Mouse (Mus musculus) embryonic stem cell, embryonic (primary cell): ENCODE measurements around the gene Pde6g.

Experiments
- CTCF ChIA-PET, 4 experiments: fragments of 300-600 bp in 2 of 4; fragments of 350-600 bp in 2 of 4; sonication (Branson Sonifier 250); formaldehyde crosslinking; loops; one replicate each; lab custom pipeline; 2022; ENCODE audit warnings: inconsistent platforms in 2 of 4; lab: Charles Lee
- POLR2A ChIA-PET, 4 experiments: fragments of 300-600 bp in 2 of 4; fragments of 350-600 bp in 2 of 4; sonication (Branson Sonifier 250); formaldehyde crosslinking; loops; one replicate each; lab custom pipeline; 2022; ENCODE audit warnings: antibody characterized with exemption in 4 of 4, inconsistent platforms in 1 of 4; lab: Charles Lee

Gene Pde6g

DNA sequence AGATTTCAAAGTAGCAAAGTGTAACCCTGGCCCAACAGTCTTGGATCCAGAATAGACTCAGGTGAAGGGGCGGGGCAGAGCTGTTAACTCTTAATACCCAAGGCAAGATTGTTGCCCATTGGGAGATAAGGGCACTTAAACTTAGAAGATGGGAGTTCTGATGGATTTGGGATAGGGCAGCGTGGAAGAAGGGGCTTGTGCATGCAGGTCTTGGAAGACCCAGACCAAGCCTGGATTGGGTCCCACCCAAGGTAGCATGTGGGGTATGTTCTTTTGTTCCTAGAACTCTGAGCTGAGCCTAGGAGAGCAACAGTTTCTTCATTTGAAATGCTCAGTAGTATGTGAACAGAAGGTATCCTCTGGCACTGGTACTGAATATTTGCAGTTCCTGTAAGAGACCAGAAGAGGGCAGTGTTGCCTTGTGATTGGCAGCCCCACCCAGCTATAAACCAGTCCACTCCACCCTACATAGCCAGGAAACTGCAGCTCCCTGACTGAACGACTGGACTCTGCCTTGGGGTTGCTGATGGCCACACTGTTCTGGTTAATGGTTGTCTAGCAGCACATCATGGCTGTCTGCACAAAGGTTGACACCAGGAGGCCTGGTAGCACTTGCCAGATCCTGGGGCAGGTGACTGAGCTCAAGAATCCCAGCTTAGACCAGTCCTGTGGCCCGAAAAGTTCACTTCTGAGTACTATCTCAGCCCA is 35.9 kb upstream of the Pde6g start:
- CTCF ChIA-PET = interaction anchor here (0.6 to 3.4 kb wide), 66 partner anchors 10 to 580 kb away, joined by 3 to 25 read pairs (median 4); partner anchors contain the start of genes Arl16 (in 4 of the 4), Rac3 (in 2 of the 4), Ccdc137 (in 1 of the 4) and Gcgr (in 1 of the 4)

DNA sequence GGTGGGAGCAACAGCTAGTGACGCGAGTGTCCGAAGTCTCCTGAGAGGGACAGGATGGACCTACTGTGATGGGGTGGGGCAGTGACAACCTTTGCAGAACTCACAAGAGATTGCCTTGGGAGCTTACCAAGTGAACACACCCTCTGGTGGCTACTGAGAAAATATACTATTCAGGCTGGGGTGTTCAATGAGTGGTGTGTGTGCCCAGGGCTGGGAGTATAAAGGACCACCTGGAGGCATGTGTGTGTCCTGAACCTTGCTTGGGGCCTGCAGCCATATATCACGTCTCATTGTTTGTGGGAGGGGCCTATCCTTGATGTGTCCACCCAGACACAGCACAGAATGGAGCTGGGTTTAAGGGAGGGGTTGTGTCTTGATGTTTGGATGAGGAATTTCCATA is 35.2 kb upstream of the Pde6g start:
- CTCF ChIA-PET = interaction anchor here (0.6 to 3.4 kb wide), 22 partner anchors 9 to 337 kb away, joined by 3 to 25 read pairs (median 4); partner anchors contain the start of genes Arl16 (in 1 of the 4), Ccdc137 (in 1 of the 4), Oxld1 (in 1 of the 4) and P4hb (in 1 of the 4)
- POLR2A ChIA-PET = interaction anchor here in 3 of 4 experiments (0.7 to 9.3 kb wide), 42 partner anchors 9 to 233 kb away, joined by 3 to 152 read pairs (median 6); partner anchors contain the start of genes Arl16 (in 2 of the 3), Ccdc137 (in 2 of the 3), Oxld1 (in 2 of the 3) and P4hb (in 2 of the 3)

More for the DNA sequence above, 35.9 kb upstream of the Pde6g start:
- POLR2A ChIA-PET = interaction anchor here (0.5 to 9.3 kb wide), 87 partner anchors 9 to 559 kb away, joined by 3 to 152 read pairs (median 4); partner anchors contain the start of genes Arl16 (in 3 of the 4), Ccdc137 (in 2 of the 4), Cenpx (in 2 of the 4) and Gcgr (in 2 of the 4)

DNA sequence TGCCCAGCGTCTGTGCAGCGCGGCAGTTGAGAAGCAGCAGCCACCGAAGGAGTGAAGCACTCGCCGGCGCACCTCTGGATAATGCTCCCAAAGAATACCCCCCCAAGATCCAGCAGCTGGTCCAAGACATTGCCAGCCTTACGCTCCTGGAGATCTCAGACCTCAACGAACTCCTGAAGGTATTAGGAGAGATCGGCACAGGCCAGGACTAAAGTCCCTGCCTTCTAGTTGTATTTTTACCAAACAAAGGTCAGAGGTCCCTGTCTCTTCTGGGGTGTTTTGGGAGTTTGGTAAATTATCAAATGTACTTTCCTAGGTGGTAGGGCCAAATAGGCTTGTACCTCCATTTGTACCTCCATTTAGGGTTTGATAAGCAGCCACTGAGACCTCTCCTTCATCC is 32.0 kb upstream of the Pde6g start:
- POLR2A ChIA-PET = interaction anchor here (0.5 to 3.7 kb wide), 32 partner anchors 8 to 1219 kb away, joined by 3 to 74 read pairs (median 6); partner anchors contain the start of genes Arl16 (in 4 of the 4), P4hb (in 3 of the 4), Ccdc137 (in 1 of the 4) and Cenpx (in 1 of the 4)
- CTCF ChIA-PET = interaction anchor here in 1 of 4 experiments (1.2 kb wide), 1 partner anchor 94 kb away, joined by 3 read pairs; no protein-coding TSS in a partner anchor

DNA sequence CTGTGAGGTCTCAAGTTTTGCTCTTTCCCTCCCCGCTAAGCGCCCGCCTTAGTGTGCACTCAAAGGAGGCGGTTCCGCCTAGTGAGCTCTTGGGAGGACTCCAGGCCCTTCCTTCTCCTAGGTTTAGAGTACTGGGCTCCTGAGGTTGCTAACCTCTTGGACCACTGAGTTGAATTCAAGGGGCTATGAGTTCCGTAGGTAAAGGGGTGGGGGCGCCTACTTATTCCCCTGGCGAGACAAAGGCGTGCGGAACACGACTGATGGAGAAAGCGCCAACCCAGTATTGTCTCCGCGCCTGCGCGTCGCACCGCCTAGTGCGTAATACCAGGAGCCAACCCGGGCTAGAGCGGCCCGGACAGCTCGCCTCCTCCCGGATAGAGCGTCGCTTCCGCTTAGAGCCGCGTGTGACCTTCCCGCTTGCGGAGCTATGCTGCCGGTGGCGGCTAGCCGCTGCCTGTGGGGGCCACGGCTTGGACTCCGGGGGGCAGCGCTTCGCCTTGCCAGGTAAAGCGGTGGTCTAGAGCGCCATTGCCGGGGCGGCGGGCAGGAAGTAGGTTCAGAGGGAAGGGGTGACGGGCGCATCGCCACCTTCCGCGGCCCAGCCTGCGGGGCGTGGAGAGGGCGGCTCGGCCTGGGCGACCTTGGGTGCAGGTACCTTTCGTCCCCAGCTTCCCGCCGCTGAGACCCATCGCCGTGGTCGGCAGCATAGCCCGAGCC is 31.1 kb upstream of the Pde6g start, which contains the start of gene Mrpl12:
Gene Mrpl12, plus strand, starts transcription at position 349 of the 717 bp plus-strand sequence.
- CTCF ChIA-PET = interaction anchor here in 3 of 4 experiments (0.5 to 1.3 kb wide), 12 partner anchors 25 to 607 kb away, joined by 3 to 5 read pairs (median 3); partner anchors contain the start of genes Ccdc137 (in 1 of the 3), Cenpx (in 1 of the 3), Lrrc45 (in 1 of the 3) and Oxld1 (in 1 of the 3)
- POLR2A ChIA-PET = interaction anchor here (0.5 to 3.7 kb wide), 102 partner anchors 8 to 753 kb away, joined by 3 to 74 read pairs (median 4); partner anchors contain the start of genes Arl16 (in 4 of the 4), Ccdc137 (in 3 of the 4), Oxld1 (in 3 of the 4) and P4hb (in 3 of the 4)

DNA sequence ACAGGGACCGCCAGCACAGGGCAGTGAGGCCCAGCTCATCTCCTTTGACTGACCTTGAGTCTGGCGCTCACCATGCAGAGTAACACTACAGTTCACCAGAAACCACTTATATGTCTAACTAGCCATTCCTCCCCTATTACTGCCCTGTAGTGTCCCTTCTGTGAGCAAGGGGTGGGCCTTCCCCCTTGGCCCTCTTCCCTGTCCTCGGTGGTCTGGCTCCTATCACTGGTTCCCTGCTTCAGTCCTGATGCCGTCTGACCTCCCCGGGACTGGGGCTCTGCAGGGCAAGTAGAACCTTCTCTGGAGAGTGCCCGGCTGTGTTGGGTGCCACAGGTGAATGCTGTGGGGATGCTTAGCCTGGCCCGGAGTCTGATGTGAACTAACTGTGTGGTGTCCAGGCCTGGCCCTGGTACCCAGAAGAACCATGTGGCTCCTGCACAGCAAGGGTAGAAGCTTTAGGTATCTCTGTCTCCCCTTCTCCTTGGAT is 30.2 kb upstream of the Pde6g start:
- POLR2A ChIA-PET = interaction anchor here (0.6 to 3.7 kb wide), 59 partner anchors 8 to 546 kb away, joined by 3 to 74 read pairs (median 4); partner anchors contain the start of genes Arl16 (in 3 of the 4), Ccdc137 (in 3 of the 4), Oxld1 (in 3 of the 4) and P4hb (in 3 of the 4)
- CTCF ChIA-PET = interaction anchor here in 3 of 4 experiments (0.7 to 1.3 kb wide), 5 partner anchors 24 to 230 kb away, joined by 3 to 4 read pairs (median 3); partner anchors contain the start of genes Ccdc137 (in 1 of the 3), Cenpx (in 1 of the 3), Lrrc45 (in 1 of the 3) and Oxld1 (in 1 of the 3)

DNA sequence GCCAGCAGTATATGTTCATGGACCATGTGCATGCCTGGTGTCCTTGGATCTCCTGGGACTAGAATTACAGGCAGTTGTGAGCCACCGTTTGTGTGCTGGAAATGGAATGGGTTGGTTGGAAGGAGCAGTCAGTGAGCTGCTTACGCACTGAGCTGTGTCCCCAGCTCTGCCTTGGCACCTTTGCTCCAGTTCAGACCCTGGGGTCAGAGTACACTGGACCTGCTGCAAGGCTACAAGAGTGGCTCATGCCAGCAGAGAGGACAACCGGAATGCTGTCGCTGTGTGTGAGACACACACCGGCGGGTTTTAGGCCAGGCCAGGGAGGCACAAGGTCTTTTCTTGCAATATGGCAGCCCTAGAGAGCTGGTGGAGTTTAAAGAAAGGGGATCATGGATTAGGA is 18.8 kb upstream of the Pde6g start:
- ChIA-PET CTCF (interaction anchor here in 2 of 4 experiments (1.0 to 1.4 kb wide), 2 partner anchors 17 to 187 kb away, joined by 3 read pairs; no protein-coding TSS in a partner anchor), POLR2A (interaction anchor here in 3 of 4 experiments (0.5 to 2.6 kb wide), 11 partner anchors 10 to 110 kb away, joined by 3 to 17 read pairs (median 4); partner anchors contain the start of genes P4hb (in 2 of the 3), Mrpl12 (in 1 of the 3) and Nploc4 (in 1 of the 3))

DNA sequence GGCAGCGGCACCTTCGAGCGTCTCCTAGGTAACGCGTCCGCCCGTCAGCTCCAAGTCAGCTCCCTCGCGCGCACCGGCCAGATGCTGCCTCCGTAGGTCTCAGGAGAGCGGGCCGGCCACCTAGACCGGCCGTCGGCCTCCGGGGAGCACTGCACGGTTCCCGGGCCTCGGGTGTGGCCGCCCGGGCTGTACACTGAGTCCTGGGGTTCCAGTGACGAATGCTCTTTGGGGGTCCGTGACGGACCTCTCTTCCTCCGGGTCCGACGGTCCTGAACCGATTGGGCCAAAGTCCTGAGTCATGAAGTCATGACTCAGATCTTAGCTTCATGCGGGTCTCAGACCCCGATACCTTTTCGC is 14.4 kb upstream of the Pde6g start:
- ChIA-PET CTCF (interaction anchor here (0.7 to 2.7 kb wide), 19 partner anchors 9 to 309 kb away, joined by 3 to 17 read pairs (median 6); partner anchors contain the start of genes Ccdc137 (in 3 of the 4), Oxld1 (in 3 of the 4) and Slc25a10 (in 1 of the 4)), POLR2A (interaction anchor here (0.6 to 4.3 kb wide), 98 partner anchors 9 to 769 kb away, joined by 3 to 74 read pairs (median 4); partner anchors contain the start of genes Ccdc137 (in 4 of the 4), Mrpl12 (in 4 of the 4), Oxld1 (in 4 of the 4) and P4hb (in 3 of the 4))

DNA sequence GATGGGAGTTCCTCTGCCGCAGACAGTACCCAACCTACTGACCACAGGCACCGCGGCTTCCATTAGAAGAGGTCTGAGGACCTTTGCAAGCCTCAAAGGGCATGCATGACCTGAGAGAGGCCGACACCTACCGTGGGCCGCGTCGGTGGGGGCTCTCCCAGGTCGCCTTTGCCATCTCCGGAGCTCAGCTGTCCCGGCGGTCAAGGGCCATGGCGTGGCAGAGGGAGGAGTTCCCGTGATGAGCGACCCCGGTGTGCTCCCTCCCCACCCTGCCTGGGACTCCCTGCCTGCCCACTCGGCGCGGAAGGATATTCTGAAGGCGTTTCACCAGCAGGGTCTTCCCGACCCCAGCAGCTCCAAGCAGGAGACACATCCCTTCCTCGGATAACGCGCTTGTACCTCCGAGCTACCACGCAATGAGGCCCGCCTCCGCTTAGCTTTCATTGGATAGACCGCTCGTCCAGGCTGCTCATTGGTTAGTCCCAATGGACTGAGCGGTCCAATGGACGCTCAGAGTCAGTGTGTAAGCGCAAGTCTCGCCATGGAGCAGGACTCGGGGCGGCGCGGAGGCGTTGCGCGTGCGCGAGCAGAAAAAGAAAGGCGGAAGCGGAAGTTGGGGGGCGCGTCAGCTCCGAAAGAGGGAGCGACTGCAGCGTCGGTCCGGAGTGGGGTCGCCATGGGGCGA is 13.9 kb upstream of the Pde6g start, which contains the start of gene Arl16:
Gene Arl16, minus strand, starts transcription at position 557 of the 685 bp plus-strand sequence.
- POLR2A ChIA-PET = interaction anchor here (0.6 to 4.3 kb wide), 110 partner anchors 8 to 770 kb away, joined by 3 to 74 read pairs (median 4); partner anchors contain the start of genes Ccdc137 (in 4 of the 4), Mrpl12 (in 4 of the 4), Oxld1 (in 4 of the 4) and Nploc4 (in 3 of the 4)

DNA sequence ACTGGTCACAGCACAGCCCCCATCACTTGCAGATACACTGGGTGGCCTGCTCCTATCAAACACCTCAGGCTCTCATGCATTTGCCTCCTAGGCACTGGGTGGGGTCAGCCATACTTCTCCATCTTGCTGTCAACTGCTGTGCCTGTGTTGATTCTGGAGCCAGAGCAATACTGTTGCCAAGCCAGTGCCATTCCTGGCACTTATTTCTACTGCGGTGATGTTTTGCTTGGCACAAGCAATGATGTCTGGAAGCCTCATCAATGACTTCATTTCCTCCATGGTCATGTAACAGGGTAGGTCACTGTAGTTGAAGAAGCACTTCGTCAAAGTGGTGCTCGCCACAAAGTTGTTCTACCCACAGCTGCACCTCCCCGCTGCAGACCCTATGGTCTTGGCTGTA is 12.2 kb upstream of the Pde6g start:
- ChIA-PET CTCF (no interaction called here), POLR2A (interaction anchor here in 1 of 4 experiments (0.6 to 4.3 kb wide), 9 partner anchors 17 to 109 kb away, joined by 3 to 33 read pairs (median 20); partner anchors contain the start of genes Mrpl12, Nploc4, P4hb and Slc25a10)

More for the DNA sequence above, 13.9 kb upstream of the Pde6g start, which contains the start of gene Arl16:
- CTCF ChIA-PET = interaction anchor here (0.5 to 2.7 kb wide), 28 partner anchors 8 to 357 kb away, joined by 3 to 17 read pairs (median 4); partner anchors contain the start of genes Ccdc137 (in 3 of the 4), Oxld1 (in 3 of the 4) and Slc25a10 (in 1 of the 4)

DNA sequence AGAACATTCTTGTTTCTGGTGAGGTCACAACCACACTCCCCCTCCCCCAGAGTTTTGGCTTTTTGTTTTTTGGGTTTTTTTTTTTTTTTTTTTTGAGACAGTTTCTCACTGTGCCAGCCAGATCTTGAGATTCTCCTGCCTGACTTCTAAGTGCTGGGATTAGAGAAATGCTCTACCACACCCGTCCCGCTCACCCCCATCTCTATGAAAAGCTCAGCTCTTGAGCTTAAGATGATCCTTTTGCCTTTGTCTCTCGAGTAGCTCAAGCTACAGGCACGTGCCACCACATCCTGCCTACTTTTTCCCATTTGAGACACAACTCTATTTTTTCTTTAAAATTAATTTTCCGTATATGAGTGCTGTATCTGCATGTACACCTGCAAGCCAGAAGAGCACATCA is 11.1 kb upstream of the Pde6g start:
- POLR2A ChIA-PET = interaction anchor here in 3 of 4 experiments (0.6 to 2.0 kb wide), 9 partner anchors 9 to 86 kb away, joined by 3 to 10 read pairs (median 4); partner anchors contain the start of genes Mrpl12 (in 2 of the 3) and Pde6g (in 1 of the 3)
- CTCF ChIA-PET = interaction anchor here in 1 of 4 experiments (0.6 kb wide), 1 partner anchor 627 kb away, joined by 6 read pairs; no protein-coding TSS in a partner anchor

DNA sequence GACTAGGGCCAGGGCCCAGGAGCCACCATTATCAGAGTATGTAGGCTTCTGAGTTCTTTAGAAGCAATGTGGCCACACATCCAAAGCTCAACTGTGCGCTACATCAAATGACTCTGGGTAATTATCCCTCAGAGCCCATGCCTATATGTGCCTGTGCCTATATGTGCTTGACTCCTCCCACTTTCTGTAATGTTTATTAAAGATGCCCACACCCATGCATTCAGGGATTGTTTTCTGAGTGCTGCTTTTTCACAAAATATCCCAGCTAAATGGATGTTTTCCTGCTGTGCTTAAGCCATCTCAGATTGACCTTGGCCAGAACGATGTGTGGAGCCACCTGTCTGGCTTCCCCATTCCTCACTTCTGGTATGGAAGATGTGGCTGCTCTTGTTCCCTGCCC is 10.2 kb upstream of the Pde6g start:
- POLR2A ChIA-PET = interaction anchor here (0.6 to 2.0 kb wide), 8 partner anchors 10 to 281 kb away, joined by 3 to 10 read pairs (median 4); partner anchors contain the start of genes Mrpl12 (in 2 of the 4), Pde6g (in 1 of the 4) and Slc25a10 (in 1 of the 4)
- CTCF ChIA-PET = no interaction called here

DNA sequence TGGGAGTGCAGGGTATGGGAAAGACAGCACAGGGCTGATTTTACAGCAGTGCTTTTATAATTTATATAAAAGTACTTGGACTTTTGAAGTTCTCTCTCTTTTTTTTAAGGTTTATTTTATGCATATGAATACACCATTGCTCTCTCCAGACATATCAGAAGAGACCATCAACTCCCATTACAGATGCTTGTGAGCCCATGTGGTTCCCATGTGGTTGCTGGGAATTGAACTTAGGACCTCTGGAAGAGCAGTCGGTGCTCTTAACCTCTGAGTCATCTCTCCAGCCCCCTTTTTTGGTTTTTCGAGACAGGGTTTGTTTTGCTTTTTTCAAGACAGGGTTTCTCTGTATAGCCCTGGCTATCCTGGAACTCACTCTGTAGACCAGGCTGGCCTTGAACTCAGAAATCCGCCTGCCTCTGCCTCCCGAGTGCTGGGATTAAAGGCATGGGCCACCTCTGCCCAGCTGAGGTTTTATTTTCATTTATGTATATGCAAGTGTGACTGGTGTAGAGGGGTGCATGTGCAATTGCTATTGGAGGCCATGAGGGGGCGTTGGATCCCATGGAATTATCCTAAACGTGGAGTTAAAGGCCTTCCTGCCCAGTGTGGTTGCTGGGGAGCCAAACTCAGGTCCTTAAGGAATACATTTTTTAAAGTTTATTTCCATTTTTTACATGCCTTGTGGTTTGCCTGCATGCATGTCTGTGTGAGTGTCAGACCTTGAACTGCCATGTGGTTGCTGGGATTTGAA is 5.7 kb upstream of the Pde6g start:
- CTCF ChIA-PET = interaction anchor here in 2 of 4 experiments (0.6 to 1.8 kb wide), 4 partner anchors 8 to 588 kb away, joined by 3 to 6 read pairs (median 4); partner anchors contain the start of genes Arl16 (in 2 of the 2) and Mrpl12 (in 1 of the 2)
- POLR2A ChIA-PET = interaction anchor here (1.0 to 3.6 kb wide), 13 partner anchors 8 to 30 kb away, joined by 3 to 58 read pairs (median 7); partner anchors contain the start of genes Arl16 (in 4 of the 4) and Mrpl12 (in 2 of the 4)

DNA sequence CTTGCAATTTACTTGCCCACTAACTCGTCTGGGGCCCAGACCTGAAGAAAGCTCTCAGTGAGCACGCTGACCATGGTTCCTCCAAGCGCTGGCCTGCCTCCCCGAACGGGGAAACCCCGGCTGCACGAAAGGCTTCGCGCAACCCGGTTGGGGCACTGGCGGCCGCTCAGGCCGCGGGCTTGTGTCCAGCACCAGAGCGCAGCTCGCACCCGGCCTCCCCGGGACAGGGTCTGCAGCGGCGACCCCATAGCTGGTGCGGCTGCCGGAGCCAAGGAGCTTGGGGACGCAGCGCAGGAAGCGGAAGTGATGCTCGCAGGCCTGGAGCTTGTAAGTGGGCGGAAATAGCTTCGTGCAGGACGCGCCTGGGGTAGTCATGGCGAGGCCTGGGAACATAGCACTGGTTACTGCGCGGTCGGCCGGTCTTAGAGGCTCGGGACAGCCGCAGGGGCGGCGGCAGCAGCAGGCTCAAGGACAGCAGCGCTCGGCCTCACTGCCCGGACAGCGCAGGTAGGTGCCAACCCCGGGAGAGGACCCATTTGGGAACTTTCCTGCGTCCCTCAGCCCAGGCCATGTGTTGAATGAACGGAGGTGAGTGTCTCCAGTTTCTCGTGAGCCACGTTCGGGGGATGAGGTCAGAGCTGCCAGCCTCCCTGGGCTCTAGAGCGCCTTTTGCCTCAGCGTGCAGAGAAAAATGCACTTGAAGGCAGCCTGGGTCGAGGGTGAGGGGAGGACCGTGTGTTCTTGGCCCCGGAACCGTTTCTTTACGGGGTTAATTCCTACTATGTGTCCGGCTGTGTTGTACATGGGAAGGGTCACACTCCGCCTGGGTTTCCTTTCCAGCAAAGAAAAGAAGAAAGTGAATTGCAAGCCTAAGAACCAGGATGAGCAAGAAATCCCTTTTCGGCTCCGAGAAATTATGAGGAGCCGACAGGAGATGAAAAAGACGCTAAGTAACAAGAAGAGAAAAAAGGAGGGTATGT is 4.8 kb upstream of the Pde6g start, which contains the start of the genes Oxld1 and Ccdc137:
Gene Oxld1, minus strand, starts transcription at position 297 of the 980 bp plus-strand sequence.
Gene Ccdc137, plus strand, starts transcription at position 344 of the 980 bp plus-strand sequence.
- ChIA-PET POLR2A (interaction anchor here (0.5 to 3.6 kb wide), 51 partner anchors 9 to 516 kb away, joined by 3 to 58 read pairs (median 4); partner anchors contain the start of genes Arl16 (in 4 of the 4), Mrpl12 (in 3 of the 4), Nploc4 (in 3 of the 4) and P4hb (in 3 of the 4)), CTCF (interaction anchor here (0.5 to 1.8 kb wide), 17 partner anchors 8 to 745 kb away, joined by 3 to 10 read pairs (median 4); partner anchors contain the start of genes Arl16 (in 3 of the 4), Faap100 (in 1 of the 4), Mrpl12 (in 1 of the 4) and Nploc4 (in 1 of the 4))
